Mouse (Mus musculus) kidney, embryonic 15.5 days (tissue): ENCODE data around the gene Rcl1. TPM values are rescaled to one million over a fixed set of nuclear protein-coding genes. Genes with fewer than 3 reads are reported as not detected.

Experiments
- microRNA counts: library from miRNA; unstranded; fragments of <30 nt; microRNA quantifications from one replicate; lab custom pipeline; 2016
- microRNA-seq: library from miRNA; unstranded; fragments of <30 nt; microRNA quantifications from one replicate; pipeline ENCODE4, GENCODE M21; 2016
- polyA plus RNA-seq: library from polyadenylated mRNA; unstranded; fragments of >200 nt; fragmentation: Nextera tagmentation; extraction: Ambion mirVana; gene quantifications from 2 replicates; pipeline ENCODE4 v1.2.1, GENCODE M21; 2015

Gene Rcl1
- polyA plus RNA-seq, 1 experiment from 2014 or later: 63.1 TPM

MicroRNA genes within 50 kb of the gene (microRNA counts, 519-probe panel; counts per million panel counts)
- 2,594 counts per million, percentile 54 among the panel's probes with 10 or more counts for microRNA mmu-miR-101b (lab: Ali Mortazavi, UCI)

Small RNA genes within 50 kb of the gene (microRNA-seq; reads per million reads assigned to microRNA genes)
- 1,669 reads per million, percentile 83 among the genes with 10 or more reads in this experiment for gene Mir101b

Other genes with a start within 250 kb of the Rcl1 start
- gene Plpp6, start 137.4 kb upstream of the Rcl1 start, polyA plus RNA-seq: 9.0 and 9.9 TPM in 2 replicates
- gene 4430402I18Rik, start 133.6 kb upstream of the Rcl1 start, polyA plus RNA-seq: 4.9 and 5.1 TPM in 2 replicates
- gene Cdc37l1, start 111.0 kb upstream of the Rcl1 start, polyA plus RNA-seq: 35.0 and 36.5 TPM in 2 replicates
- gene Ak3, start 53.4 kb upstream of the Rcl1 start, polyA plus RNA-seq: 89.0 and 89.6 TPM in 2 replicates
- 8.1 and 8.8 TPM in 2 replicates for gene Jak2, start 150.5 kb downstream of the Rcl1 start, polyA plus RNA-seq
- 5.2 and 7.1 TPM in 2 replicates for gene Insl6, start 224.0 kb downstream of the Rcl1 start, polyA plus RNA-seq
- 0.31 and 0.46 TPM in 2 replicates for gene Rln1, start 233.3 kb downstream of the Rcl1 start, polyA plus RNA-seq